Mouse (Mus musculus) 3T3-L1 (cell line): ENCODE measurements around the gene Pctp.
A peak's percentile ranks its signal among the peaks of the same experiment; 100 is the strongest.

Source experiments
- DNase-seq: peaks from one replicate; pipeline ENCODE4 v3.0.0-alpha.2; 2015; ENCODE audit warnings: low read depth, low spot score

The Pctp gene

DNA sequence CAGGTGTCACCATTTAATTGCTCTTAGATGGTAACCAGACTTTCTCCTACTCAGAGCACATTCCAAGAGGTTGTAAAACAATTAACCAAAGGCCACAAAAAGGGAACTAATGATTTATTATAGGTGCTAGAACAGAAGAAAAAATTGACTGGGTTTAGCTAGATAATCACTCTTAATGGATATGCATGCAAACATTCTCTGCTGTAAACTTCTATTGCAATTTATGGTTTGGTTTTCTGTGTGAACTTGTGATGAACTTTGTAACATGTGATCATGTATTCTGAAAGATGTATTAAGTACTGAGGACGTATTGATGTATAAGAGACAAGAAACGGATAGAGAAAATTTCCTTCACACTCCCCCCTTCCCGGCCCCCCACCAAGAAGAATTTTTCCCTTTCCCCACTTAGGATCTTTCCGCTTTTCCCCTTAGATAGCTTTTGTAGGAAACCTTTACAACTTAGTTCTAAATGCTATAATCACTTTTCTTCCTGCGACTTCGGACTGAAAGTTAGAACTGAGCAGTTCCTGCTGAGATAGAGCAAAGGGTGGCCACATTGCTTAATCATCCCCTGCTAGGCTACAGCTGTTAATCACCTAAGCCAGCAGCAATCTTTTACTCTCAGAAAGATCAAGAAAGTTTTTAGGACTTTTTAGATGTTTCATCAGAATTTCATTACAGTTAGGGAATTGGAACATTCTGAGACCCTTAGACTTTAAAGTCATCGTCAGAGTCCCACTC is 5.3 kb upstream of the Pctp start:
- DNase-seq: no peak

DNA sequence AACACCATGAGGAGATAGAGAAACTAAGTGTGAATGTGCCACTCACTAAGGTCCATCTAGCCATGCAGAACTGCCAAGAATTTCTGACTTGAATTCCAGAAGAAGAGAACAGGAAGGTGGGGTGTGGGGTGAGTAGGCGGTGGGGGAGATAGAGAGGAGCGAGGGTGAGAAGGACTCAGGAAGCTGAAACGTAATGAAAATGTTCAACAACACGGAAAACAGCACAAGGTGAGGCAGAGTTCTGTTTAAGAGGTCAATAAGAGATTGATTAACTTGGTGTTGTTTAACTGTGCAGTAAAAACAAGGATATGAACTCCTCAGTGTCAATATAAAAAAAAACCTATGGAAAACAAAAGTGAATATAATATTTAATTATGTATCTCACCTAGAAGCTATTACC is 3.4 kb upstream of the Pctp start:
- DNase-seq: no peak

DNA sequence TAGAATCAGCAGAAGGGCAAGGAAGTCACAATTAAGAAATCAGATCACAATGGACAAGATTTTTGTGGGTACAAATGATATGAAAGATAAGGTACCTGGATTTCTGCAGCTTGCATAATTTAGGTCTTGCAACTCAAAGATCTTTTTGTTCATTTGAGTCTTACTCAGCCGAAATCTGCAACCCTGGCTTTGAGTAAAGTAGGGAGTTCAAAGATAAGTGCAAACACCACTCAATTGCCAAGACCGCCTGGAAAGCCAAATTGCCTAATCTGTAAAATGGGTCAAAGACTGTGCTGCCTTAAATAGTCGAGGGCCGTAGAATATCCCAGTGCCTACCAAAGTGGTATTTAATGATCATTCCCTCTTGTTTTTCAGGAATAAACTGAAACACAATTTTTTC is 692 bp upstream of the Pctp start:
- DNase-seq: no peak

DNA sequence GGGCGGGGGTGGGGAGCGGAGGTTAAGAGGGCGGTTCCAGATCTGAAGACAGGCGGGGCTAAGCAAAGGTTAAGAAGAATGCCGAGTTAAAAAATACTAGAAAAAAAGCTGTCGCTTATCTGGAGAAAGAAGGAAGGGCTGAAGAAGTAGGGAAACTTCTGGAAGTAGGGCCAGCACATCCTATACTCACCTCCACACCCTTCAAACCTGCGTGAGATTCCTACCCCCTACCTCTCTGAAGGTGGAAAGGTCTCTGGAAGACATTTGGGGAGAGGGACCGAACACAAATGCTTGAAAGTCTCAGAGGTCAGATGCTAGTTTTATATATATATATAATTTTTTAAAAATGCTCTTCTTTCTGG is 274 bp upstream of the Pctp start:
- DNase-seq: no peak

DNA sequence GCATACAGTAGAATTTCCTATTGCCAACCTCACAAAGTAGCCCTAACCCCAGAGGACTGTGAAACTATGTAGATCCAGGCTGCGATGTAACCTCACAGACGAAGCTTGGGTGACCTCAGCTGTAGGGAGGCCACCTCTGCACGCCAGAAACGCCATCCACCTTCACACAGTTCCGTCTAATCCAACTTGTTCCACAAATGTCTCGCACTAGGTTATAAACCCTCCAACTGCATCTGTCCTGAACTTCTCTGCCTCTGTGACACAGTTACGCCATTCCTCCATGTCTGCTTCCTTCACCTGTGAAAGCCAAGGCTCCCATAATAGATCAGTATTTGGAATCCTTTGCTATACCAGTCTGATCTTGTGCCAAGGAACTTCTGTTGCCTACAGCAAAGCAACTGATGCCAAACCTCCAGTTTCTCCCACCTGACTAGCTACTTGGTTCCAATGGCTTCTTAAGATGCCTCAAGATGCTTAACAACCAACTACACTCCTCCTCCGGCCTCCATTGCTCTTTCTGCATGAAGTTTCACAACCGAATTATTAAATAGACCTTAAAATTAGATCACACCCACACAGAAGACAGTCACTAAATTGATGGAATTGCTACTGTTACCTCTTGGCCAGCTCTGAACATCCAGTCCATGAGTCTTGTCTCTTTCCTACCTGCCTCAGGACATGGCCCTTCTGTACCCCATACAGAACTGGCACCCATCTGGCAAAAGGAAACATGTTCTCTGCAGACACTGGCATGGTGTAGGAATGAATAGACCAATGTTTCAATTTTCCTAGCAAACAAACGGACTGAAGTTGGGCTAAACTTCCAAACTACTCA is 1.1 kb downstream of the Pctp start:
- no peak for DNase-seq

DNA sequence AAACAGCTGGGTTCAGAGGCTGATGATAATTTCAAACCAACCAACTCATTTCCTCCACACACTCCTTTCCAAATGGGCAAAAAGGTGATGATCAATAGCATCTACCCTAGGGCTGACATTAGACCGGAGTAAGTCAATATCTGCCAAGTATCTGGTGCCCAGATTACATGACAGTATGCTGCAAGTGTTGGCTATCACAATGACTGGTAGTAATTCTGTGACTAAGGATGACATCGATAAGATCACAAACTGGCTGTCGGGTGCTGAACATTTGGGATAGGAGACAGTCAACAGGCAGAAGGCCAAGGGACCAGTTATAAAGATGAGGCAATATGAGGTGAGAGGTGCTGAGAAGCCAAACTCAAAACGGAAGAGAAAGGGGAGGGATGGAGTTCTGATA is 2.0 kb downstream of the Pctp start:
- DNase-seq: no peak

DNA sequence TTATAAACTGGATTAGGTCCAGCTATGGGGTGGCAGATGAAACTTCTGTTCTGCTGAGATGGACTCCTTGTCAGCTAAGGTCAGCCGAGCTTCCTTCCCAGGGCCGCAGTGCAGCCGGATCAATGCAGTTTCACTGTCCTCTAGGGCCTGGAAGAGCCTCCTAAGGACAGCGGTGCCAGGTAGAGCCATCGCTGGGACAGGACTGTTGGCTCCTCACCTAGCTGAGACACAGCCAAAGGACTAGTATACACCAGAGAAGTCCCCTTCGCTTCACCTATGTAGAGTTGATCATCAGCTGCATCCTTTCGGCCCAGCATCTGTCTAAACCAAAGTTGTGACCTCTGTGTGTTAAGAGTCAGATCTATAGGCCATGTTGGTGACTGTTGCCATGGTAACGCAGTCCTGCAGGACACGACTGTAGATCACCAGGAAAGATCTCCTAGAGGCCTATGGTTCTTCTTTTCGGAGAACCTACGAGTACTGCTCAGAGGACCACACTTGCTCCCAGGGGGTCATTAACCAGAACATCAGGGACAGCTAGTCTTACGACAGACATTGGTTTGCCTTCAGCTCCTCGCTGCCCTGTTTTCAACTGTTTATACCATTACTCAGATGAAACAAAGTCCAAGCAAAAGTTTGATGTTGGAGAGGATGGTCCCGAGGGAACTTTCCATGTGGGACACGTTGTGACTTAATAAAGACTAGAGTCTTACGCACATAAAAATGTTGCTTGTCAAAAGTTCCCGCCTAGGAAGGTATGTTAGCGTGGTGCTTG is 3.5 kb downstream of the Pctp start:
- DNase-seq: no peak

DNA sequence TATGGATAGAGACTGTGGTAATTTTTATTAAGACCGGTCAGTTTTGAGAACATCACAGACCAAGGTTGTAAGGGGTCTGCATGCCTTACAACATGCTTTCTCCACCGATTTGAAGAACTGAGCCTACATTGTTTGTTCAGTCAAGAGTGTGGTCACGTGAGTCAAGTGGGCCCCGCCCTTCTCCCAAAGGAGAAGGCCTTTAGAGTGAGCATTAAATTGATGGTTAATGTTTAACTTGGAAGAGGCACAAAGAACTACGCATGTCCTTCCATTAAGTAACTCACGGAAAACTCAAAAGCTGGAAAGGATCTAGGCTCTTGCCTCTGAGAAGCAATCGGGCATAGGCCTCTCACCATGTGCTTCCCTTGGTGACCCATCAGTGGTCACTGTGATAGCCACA is 5.8 kb downstream of the Pctp start:
- DNase-seq: no peak

DNA sequence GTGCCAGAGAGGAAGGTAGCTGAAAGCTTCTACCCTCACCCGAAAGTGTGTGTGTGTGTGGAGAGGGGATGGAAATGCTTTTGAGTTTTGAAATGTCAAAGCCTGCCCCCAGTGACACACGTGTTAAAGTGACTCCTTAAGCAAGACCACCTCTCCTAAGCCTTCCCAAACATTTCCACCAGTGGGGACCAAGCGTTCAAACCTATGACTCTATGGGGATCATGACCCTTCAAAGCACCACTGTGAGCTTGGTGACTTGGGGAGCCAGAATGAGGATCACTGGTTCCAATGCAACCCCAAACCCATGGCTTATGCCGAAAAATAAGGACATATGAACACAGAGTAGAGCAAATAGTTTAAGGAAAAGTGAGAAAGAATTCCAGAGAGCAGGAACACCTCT is 6.3 kb downstream of the Pctp start:
- DNase-seq: no peak

DNA sequence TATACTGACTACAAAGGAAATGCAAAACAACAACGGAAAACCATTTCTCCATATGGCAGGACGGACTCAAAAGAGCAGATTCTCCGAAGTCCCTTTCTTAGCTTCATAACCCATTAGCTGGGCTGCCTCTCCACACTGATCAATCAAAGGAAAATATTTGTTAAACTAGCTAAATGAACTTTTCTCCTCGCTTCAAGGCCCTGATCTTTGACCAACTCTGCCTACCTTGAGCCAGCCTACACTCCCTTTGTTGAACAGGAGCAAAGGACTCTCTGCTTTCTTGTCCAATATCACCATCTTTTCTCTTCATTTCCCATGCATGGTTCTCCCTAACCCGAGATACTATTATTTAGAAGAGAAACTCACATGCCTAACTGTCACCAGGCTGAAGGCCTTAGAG is 7.1 kb downstream of the Pctp start:
- DNase-seq: no peak

DNA sequence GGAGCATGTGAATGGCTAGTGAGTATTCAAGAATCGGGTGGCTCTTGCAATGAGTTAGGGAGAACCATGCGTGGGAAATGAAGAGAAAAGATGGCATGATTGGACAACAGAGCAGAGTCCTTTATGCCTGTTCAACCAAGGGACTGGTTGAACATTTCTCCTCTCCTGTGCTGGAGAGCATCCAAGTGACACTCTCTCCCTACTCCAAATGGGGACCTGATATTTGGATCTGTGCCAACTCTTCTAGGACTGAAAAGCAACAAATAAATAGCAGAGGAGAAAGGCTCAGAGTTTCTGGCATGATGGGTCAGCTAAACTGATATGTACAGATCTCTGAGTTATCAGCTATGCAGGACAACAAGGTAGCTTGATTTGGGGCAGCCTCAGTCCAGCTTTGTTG is 8.0 kb downstream of the Pctp start:
- DNase-seq: no peak

DNA sequence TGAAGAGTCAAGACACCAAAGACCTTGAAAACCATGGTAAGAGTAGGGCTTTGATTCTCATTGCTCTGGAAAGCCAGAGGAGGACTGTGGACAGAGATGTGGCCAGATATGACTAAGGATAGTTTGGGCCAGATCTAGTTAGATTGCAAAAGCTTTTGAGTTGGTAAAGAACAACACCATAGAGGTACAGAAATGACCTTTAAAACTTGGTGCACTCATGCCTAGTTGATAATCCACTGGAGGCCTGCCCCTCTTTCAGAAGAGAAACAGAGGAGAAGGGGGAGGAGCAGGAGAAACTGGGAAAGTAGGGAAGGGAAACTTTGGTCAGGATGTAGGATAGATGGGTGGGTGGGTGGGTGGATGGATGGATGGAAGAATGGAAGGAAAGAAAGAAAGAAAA is 11.0 kb downstream of the Pctp start:
- DNase-seq: no peak

DNA sequence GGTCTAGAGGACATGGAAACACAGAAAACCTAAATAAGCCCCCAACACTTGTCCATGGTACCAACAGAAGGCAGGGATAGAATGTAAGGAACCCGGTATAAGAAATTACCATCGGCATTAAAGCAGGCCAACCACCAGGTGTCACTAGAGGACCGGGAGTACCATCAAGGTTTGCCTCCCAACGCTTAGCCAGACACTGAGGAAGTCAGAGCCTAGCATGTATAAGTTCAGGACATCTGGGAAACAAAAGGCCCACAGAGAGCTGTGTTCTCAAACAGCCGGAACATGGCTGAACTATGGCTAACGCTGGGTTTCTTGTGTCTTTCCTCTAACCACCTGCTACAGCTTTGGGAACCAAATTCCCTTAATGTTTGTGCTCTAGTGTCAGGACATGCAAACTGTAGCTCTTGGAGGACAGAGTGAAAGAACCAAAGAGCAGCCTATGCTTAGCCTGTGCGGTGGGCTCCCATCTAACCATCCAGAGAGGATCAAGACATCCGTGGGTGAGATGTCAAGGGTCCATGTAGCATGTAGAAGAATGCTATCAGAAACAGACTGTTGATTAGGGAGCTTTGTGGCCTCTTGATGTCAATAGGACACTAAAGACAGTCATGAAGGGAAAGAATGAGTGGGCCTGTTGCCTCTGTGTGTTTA is 13.6 kb downstream of the Pctp start:
- peak; percentile 77 for DNase-seq

DNA sequence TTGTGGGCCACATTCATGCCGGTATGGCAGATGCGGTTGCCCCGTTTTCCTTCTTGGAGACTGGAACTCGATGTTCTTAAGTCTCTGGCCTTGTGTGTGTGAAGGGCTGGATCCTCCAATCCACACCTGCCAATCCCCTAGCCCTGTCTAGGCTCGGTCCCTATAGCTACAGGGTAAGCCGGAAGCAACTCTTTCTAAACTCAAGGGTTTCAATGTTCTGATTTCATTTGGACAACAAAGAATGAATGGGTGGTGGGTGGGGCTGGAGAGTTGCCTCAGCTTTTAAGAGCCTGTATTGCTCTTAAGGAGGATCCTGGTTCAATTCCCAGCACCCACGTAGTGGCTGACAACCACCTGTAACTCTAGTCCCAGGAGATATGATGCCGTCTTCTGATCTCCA is 16.2 kb downstream of the Pctp start:
- DNase-seq: no peak

DNA sequence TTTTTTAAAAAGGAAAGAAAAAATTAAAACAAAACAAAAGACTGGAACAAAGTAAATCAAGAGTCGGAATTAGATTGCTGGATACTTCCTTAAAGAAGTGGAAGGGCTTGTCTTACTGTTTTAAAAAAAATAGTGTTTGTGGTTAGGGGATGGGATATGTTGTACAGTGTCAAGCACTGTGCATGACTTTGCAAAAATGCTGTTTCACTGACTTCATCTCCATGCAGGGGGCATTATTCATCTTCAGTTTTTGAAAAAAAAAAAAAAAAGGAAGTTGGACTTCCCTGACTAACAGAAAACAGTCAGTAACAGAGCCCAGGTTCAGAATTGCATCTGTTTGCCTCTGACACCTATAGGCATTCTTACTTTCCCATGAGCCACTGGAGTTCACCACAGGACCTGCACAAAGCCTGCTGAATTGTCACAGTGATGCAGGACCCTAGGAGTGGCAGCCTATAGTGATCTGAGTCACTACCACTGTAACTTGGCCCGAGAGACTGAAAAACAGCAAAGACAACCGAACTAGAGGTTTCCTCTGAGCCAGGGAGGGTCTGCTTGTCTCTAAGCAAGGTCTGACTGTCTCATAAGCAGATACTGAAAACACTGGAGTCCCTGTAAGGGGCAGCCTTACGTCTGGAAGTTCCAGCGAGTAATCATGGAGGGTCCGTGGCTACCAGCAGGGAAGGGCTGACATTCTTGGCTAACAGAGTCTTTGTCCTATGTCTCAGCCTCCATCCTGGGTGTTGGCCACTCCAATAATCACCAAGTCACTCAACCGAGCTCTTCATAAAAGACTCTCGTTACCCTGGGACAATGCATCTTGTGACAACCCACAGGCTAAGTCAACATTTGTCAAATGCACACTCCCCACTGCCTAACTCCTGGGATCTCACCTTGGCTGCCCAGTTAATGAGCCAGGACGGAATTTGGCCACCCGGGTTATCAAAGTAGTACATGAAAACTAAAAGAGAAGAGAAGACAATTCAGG is 17.2 kb downstream of the Pctp start:
- no peak for DNase-seq

DNA sequence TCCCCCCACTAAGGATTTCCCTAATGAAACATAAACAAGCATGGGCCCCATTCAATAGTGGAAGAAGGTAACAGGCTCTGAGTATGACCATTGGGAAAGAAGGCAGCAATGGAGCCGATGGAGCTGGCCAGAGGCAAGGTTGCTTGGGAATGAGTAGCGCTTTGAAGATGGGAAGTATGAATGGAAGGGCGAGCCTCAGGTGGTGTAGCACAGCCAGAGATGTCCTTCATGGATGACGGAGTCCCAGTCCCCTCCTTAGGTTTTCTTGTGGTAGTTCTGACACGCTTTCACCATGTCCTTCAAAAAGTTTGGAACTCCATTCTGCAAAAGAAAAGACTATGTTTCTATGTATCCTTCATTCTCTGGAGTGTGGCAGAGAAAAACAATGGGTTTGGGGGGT is 18.3 kb downstream of the Pctp start:
- DNase-seq: no peak

DNA sequence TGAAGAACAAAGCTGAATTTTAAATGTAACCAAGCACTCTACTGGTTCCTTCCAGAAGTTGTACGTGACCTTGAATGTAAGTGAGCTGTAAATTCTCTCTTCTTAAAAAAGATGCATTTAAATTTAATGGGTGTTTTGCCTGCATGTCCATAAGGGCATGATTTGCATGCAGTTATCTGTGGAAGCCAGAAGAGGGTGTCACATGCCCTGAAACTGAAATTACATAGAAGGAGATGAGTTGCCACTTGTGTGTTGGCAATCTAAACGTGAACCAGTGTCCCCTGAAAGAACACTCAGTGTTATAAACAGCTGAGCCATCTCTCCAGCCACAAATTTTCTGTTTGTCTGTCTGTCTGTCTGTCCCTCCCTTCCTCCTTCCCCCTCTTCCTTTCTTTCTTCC is 19.8 kb downstream of the Pctp start:
- no peak for DNase-seq

DNA sequence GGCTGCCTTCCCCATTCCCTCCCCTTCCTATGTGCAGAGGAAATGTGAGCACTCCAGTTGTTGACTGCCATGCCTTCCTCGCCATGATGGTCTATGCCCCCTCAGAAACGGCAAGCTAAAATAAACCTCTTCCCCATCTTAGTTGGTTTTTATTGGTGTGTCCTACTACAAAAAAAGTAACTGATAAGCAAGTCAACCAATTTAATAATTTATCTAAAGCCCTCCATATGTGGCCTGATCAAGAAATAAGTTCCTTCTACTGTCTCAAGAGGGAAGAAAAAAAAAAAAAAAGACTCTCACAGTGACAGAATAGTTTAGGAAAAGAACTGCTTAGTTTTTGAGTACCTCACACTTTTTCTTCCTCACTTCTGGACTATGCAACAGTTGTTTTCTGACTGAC is 22.6 kb downstream of the Pctp start:
- DNase-seq: no peak

DNA sequence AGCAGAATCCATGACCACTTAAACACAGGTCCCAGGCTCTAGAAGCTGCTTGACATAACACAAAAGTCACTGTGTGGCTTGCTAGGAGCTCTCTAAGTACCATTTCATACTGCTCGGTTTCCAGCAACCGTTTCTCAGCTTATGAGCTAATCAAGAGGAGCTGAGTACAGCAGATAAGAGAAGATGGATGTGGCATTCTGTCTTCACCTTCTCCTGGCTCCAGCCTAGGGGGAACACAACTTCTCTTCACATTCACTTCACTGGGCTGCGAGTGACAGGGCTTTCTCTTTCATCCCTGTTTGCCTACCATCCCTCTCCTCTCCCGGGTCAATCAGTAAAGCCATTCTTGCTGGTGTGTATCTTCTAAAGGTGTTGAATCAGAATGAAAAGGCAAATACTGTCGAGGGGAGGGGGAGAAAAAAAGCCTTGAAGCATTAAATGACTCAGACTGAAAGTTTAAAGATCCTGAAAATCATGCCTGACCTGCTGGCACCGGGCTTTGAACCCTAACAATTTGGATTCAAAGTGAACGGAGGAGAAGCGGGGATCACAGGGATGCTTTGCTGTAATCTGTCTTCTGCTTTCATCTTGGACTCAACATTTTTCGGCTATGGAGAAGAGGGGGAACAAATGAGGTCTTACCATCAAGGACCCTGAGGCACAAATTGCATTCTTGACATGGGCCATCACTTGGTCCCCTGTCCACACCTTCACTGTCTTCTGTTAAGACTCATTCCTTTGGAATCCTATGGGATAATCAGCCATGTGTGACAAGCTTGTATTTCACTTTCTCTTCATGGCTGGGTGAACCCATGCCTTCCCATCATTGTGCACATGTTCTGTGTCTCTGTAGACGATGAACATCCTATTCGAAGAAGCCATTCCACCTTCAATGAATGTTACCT is 23.5 kb downstream of the Pctp start:
- DNase-seq: no peak

DNA sequence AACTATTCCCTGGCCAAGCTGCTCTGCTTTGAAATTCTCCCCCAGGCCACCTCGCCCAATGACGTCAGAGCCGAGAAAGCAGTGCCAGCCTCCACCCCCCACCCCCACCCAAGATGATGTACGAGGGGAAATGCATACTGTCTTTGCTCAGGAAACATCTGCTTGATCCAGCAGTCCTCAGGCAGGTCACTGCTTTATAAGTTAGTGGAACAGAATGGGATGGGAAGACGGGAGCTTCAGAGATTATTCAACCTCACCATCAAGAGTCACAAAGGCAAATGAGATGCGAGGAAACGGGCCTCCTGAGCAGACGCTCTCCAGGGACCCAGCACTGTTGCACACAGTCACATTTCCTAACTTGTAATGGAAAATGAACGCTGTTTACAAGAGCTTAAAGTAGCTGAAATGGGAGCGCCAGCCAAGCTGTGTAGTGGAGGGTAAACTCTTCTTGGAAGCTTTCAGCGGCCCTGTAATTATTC is 24.3 kb downstream of the Pctp start:
- no peak for DNase-seq
